Mouse (Mus musculus): ENCODE data around the gene Pih1d2. TPM values are rescaled to one million over a fixed set of nuclear protein-coding genes. Genes with fewer than 3 reads are reported as not detected.
"Not testable (repeated sequence)": the region's sequence is repeated elsewhere in the genome, so short reads cannot be mapped to it uniquely, and the experiment has no call there.

Pih1d2 gene
- total RNA-seq, 2 experiments from 2014 or later, result 2.4 to 2.9 TPM

- no peak for ATAC-seq (replicated peaks; ENCODE audit: poor library complexity)
These were observed 960 bp upstream of the Pih1d2 start for GRCm38 (mm10) chr9:50616161-50616560.

DNA sequence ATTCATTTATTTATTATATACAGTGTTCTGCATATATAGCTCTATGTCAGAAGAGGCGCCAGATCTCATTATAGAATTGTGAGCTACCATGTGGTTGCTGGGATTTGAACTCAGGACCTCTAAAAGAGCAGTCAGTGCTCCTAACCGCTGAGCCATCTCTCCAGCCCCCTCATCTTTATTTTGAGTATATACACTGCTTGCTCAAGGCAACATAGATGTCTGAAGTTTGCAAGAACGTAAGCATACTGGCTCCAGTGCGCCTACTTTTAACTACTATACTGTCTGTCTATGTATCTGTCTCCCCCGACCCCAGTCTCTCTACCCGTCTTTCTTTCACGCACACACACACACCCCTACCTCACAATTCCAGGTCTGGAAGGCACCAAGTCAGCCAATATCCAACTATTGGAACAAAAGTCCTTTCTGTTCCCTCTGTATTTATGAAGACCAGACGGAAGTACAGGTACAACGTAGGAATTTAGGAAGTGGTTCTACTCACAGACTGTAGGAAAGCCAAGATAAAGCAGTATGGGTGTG lies 741 bp downstream of the Pih1d2 start:
- ATAC-seq (replicated peaks; ENCODE audit: poor library complexity), result no peak

DNA sequence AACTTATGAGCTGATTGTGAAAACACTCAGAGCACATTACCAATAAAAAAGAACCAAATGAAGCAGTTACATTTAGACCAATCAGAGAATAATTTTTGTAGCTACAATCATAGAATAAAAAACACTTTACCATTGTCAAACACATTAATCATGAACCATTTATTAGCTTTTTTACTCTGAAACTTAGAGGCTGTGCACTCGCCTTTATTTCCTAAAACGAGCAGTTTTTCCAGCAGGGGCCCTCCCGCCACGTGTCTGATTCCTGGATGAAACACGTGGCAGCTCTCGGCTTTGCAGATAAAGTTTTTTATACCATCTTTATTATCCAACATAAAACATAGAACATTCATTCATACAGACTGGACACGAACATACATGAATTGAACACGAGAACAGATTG lies 13.8 kb downstream of the Pih1d2 start:
- ATAC-seq (replicated peaks; ENCODE audit: poor library complexity), result not testable (repeated sequence)

- ATAC-seq (replicated peaks; ENCODE audit: poor library complexity), result 0 out of 2 replicates have a peak, but pooled peaks have one; percentile 14
These were observed 15.0 kb downstream of the Pih1d2 start for GRCm38 (mm10) chr9:50632016-50632688.

DNA sequence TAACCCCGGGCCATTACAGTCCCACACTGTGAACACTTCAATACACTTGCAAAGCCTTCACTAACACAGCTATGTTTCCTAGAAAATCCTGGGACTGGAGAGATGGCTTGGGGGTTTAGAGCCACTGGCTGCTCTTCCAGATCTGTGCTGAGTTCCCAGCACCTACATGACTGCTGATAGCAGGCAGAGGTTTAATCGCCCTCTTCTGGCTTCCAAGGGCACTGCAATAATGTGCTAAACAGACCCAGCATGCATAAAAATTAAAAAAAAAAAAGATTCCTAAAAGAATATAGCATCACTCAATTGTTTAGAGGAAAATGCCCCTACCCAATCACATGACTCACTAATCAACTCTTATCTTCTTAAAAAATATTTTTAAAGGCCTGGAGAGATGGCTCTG lies 15.9 kb downstream of the Pih1d2 start:
- ATAC-seq (replicated peaks; ENCODE audit: poor library complexity), result peak; percentile 76

DNA sequence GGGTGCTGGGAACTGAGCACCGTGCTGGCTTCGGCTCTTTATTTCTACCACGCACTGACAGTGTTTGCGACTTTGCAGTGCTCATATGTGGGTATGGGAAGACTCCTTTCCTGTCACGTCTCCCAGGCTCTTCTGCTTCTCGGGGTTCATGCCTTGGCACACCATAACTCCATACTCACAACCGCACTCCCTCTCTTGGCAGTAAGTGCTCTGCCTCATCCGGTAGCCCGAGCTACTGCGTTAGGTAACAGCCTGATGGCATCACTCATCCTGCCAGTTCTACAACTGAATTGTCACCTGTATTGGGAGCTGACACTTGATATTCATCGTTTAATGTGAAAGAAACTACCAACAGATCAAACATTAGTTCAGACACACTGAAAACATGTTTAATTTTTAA lies 17.1 kb downstream of the Pih1d2 start:
- ATAC-seq (replicated peaks; ENCODE audit: poor library complexity), result no peak

- no peak for ATAC-seq (replicated peaks; ENCODE audit: poor library complexity)
These were observed 29.8 kb downstream of the Pih1d2 start for GRCm38 (mm10) chr9:50646826-50647370.

DNA sequence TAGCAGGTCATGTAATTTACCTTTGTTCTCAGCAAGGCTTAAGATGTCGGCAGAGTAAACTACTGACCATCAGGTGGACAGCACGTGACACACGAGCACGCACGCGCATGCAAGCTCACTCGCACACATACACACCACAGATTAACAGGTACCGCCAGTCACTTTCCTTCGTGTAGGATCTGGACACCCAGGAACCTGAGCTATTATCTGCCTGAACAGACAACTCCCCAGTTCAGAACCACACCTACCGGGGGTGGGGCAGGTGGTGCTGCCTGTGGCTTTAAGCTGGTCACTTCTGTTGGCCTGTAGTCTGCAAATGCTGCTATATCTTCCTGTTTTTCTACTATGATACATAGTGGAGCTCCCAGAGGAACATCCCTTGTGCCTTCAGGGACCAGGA lies 33.4 kb downstream of the Pih1d2 start:
- ATAC-seq (replicated peaks; ENCODE audit: poor library complexity), result peak; percentile 79

DNA sequence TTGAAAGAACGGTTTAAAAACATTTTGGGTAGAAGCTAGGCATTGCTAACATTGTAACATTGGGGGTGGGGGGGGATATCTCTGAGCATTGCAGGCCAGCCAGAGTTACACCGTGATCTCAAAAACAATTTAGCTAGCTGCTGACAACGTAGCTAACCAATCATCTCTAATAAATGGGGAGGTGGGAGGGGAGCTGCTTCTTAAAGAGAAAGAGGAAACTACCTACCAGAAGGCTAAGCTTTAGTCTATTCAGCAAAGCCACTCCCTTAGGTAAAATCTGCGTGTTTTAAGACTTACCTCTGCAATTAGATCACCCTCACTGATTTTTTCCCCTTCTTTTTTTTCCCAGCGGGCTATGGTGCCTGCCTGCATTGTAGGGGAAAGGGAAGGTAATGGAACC lies 41.3 kb downstream of the Pih1d2 start:
- no peak for ATAC-seq (replicated peaks; ENCODE audit: poor library complexity)

DNA sequence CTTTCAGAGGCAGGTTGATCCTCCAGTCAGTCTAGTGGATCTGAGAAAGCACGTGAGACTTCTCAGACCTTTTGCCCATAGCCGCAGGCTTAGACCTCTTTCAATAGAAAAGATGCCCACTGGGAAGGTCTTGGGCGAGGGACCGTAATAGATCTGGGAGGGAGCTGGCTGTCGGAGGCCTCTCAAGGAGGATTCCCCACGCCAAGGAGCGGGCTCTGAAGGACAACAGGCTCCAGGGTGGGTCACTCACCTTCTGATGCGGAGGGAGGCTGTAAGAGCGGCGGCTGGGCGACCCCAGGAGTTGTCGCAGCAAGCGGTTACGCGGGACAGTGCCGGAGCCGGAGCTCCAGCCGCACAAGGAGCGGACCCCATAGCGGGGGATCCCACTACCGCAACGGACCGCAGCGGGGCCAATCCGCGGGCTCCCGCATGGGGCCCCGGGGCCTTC lies 41.8 kb downstream of the Pih1d2 start:
- ATAC-seq (replicated peaks; ENCODE audit: poor library complexity), result no peak

DNA sequence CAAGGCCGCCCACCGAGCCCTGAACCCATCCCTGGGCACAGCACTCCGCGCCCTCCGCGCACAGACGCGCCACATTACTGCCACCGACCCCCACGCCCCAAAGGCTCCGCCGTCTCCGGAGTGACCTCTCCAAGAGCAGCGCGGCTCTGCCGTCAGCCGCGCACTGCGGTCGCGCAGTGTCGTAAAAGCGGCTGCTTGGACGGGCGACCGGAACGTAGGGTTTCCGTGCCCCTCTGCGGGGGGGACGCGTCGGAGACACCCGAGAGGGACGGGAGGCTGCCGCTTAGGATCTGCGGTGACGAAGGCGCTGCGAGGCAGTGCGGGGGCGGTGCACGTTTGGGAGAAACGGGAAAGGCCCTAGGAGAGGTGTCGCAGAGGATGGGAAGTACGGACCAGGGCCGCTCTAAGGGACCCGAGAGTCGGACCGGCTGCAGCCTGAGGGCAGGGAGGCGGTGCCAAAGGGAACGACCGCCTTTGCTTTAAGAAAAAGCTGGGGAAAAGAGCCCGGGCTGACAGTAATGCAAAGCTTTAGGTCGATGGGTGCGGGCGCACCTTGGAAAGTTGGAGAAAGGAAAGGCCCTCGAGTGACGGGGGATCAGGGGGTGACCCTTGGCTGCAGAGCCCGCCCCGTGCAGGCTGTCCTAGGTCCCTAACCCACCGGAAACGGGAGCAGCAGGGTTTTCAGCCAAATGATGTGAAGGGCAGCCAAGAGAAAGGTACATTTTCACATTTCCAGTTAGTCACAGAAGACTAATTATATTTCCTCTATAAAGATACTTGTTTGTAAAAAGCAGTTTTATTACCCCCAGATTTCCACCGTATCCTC lies 42.5 kb downstream of the Pih1d2 start, which contains the start of gene Dlat:
TSS of gene Dlat (minus strand) at position 389 of the 826 bp plus-strand sequence.
- peak; percentile 90 for ATAC-seq (replicated peaks; ENCODE audit: poor library complexity)

DNA sequence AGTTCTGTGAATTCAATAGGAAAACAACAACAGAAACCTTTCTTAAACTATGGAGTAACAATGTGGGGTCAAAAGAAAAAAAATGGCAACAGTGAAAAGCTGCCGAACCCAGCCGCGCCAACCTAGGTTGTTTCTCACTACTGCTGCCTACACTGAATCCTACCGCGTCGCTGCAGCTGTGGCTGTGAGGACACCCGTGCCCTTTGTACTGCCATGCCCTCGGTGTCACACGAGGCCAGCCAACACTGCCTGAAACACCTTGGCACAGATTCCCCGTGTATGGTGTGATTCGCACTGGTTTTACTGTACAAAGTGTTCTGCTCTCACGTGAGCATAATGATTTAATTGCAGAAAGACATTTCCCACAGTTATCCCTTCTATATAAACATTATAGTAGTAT lies 43.3 kb downstream of the Pih1d2 start:
- ATAC-seq (replicated peaks; ENCODE audit: poor library complexity), result 0 out of 2 replicates have a peak, but pooled peaks have one; percentile 33

DNA sequence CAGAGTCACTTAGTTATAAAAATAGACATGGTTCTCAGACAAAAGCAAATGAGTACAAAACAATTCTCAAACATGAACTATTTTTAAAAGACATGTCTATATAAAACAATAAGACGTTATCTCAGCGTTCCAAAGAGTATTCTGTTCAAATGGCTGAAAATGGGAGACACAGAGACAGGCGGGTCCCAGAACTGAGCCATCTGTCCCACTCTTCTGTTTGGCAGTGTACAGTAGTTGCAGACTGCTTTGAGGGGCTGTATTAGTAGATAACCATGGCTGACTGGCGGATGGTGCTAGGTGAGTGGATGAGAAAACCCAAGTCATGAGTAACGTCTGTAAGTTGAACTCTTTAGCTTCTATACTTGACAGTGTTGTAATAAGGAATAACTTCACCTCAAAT lies 47.7 kb downstream of the Pih1d2 start:
- ATAC-seq (replicated peaks; ENCODE audit: poor library complexity), result no peak

GRCm38 (mm10) chr9:50666442-50666841 lies 49.3 kb downstream of the Pih1d2 start:
- ATAC-seq (replicated peaks; ENCODE audit: poor library complexity), result peak; percentile 26

- ATAC-seq (replicated peaks; ENCODE audit: poor library complexity), result no peak
These were observed 50.7 kb downstream of the Pih1d2 start for GRCm38 (mm10) chr9:50667579-50668498.

DNA sequence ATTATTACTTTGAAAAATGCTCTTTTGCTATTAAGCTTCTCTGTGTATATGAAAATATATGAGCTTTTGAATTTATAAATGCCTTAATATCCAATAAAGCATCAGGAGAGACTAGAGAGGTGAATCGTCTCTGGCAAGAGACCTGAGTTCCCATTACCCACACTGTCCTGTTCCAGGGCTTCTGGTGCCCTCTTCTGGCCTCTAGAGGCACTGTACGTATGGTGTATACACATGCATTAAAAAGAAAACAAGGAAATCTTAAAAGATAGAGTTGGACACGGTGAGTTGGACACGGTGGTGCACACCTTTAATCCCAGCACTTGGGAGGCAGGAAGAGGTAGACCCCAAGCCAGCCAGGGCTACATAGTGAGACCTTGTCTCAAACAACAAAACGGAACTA lies 53.6 kb downstream of the Pih1d2 start:
- peak; percentile 98 for ATAC-seq (replicated peaks; ENCODE audit: poor library complexity)

All from megakaryocyte progenitor cell, adult 5-6 weeks (primary cell).